Mouse (Mus musculus) heart, postnatal 25 days (tissue): ENCODE data around the gene Upf3b. TPM values are rescaled to one million over a fixed set of nuclear protein-coding genes. Genes with fewer than 3 reads are reported as not detected.
"Not testable (repeated sequence)": the region's sequence is repeated elsewhere in the genome, so short reads cannot be mapped to it uniquely, and the experiment has no call there.

Experiments
- DNase-seq: peaks from one replicate; pipeline ENCODE4 v3.0.0; 2022; ENCODE audit warnings: low spot score
- intact Hi-C: fragments of 180-260 bp; cut with DNase I; formaldehyde crosslinking; loops from one replicate; pipeline ENCODE4 v1.15.1; 2025
- total RNA-seq, 2 experiments: library from RNA; stranded (reverse); gene quantifications; 2 replicates each; pipeline ENCODE4 v1.2.3; 2021

Upf3b gene
- total RNA-seq, 2 experiments from 2014 or later: 6.8 to 7.0 TPM

DNA sequence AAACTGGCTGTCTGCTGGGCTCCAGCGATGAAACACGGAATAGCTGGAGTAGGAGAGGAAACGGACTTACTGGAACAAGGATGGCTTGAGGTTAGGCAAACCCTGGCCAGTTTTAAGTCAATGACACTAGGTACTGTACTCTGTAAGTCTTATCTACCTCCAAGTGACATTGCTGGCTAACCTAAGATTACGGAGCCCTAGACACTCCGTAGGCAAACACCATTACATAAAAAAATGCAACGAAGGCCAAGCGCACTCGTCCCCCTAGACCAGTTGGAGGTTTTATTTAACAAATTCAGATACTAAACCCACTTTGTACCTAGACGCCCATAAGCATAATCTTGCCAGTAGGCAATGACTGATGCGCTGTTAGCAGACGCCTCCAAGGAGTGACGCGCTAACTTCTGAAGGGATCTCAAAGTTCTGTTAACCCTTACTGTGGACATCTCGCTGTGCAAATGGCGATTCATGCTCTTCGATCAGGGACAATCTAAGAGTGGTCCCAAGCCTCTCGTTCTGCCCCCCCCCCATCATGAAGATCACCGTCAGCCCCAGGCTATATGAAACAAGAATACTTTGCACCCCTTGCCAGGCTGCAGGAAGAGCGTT lies 25.7 kb downstream of the Upf3b start:
- intact Hi-C loops: no loop called here
- no peak for DNase-seq

DNA sequence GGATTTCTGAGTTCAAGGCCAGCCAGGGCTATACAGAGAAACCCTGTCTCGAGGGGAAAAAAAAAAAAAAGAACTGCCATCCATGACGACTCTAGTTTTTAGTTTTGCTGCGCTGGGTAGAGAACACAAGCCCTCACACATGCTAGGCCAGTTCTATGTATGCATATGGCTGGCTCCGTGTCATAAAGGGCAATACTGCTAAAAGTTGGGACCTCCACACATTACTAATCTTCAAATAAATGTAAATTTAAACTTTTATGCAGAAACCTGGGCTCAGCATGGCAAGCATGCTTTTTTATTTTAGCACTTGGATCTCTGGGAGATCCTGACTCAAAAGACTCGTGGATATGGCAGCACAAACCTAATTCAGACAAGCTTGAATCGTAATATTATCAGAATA lies 28.9 kb downstream of the Upf3b start:
- intact Hi-C loops: no loop called here
- no peak for DNase-seq

GRCm38 (mm10) chrX:37080345-37080744 lies 29.8 kb downstream of the Upf3b start:
- DNase-seq, intact Hi-C loops: not testable (repeated sequence)

DNA sequence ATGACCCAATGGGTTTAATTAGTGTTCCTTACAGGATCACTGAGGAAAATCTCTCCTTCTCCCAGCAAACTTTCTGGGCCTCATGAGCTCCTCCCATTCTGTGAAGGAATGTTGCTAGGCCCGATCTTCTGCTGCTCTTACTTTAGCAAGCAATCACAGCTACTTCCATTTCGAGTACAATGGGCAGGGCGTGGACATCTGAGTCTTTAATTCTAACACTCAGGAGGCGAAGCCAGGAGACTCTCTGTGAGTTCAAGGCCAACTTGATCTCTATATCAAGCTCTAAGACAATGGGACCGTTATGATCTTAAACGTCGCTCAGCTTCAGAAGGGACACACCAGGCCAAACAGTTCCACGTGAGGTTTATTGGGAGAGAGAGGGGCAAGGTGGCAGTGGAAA lies 33.5 kb downstream of the Upf3b start:
- DNase-seq: no peak
- intact Hi-C loops: no loop called here

- DNase-seq: no peak
- intact Hi-C loops: no loop called here
These were observed 35.7 kb downstream of the Upf3b start for GRCm38 (mm10) chrX:37074262-37074892.

GRCm38 (mm10) chrX:37068766-37069165 lies 41.4 kb downstream of the Upf3b start:
- DNase-seq: no peak
- intact Hi-C loops: no loop called here

DNA sequence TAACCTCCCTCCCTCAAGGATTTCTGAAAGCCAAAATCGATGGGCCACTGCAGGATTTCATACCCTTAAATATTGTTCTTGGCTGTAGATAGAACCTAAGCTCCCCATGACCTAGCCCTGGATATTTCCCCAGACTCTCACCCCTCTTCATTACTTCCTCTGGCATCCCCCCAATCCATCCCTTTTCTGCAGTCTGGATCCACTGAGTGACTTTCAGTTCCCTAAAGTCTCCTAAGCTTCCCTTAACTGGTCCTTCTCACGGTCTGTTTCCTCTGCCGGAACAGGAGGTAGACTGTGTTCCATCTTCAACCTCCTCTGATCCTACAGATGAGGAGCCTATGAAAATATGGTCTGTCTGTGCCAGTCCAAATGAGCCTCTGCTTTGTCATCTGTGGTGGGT lies 42.8 kb downstream of the Upf3b start:
- intact Hi-C loops: no loop called here
- no peak for DNase-seq

- intact Hi-C loops: no loop called here
- DNase-seq: no peak
These were observed 46.2 kb downstream of the Upf3b start for GRCm38 (mm10) chrX:37063902-37064301.

DNA sequence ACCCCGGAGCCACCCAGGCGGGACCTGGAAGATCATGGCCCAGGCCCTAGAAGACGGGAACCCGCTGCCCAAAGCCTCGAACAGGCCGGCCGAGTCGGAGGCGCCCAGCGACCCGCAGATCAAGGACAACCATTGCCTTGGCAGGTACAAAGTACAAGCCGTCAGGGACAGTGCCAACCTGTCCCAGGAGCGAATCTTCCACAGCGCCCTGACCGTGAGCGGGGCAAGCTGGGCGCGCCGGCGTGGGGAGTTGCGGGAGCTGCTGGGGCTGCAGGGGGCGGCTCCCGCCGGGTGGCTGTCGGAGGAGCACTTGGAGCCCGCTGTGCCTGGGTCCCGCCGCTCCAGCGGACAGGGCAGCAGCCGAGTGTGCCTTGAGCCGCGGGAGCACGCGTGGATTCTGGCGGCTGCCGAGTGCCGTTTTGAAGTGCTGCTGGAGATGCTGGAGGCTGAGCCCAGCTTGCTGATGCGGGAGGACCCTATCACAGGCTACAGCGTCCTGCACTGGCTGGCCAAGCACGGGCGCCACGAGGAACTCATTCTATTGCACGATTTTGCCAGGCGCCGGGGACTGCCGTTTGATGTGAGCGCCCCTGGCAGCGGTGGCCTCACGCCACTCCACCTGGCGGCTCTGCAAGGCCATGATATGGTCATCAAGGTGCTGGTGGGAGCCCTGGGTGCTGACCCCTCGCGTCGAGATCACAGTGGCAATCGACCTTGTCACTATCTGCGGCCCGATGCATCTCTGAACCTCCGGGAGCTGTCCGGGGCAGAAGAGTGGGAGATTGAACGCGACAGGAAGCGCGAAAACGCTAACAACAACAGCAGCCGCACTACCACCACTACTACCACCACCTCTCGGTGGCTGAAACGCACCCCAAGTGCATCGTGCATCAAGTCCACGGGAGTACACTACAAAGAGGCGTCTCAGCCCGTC lies 61.0 kb downstream of the Upf3b start:
- intact Hi-C loops: no loop called here
- no peak for DNase-seq

GRCm38 (mm10) chrX:37048066-37048889 lies 61.8 kb downstream of the Upf3b start, which contains the start of gene Sowahd:
Gene Sowahd, plus strand, starts transcription at chrX:37048845.
- intact Hi-C loops: no loop called here
- DNase-seq: no peak

- DNase-seq: no peak
- intact Hi-C loops: no loop called here
These were observed 67.4 kb downstream of the Upf3b start for GRCm38 (mm10) chrX:37042726-37043125.

Other genes starting within 250 kb of the Upf3b start
- gene Ube2a, start 236.4 kb downstream of the Upf3b start, total RNA-seq: 10 to 100 TPM; 67.5 to 77.9 TPM
- gene C330007P06Rik, start 236.2 kb downstream of the Upf3b start, total RNA-seq: 10 to 100 TPM; 15.3 to 17.5 TPM
- 1 to 10 TPM; 3.2 to 3.9 TPM for gene Nkrf, start 207.4 kb downstream of the Upf3b start, total RNA-seq
- gene Sept6, start 118.5 kb downstream of the Upf3b start, total RNA-seq: 1 to 10 TPM; 4.6 to 5.4 TPM
- gene Sowahd, start 61.5 kb downstream of the Upf3b start, total RNA-seq: not detected
- gene Rpl39, start 24.9 kb downstream of the Upf3b start, total RNA-seq: 100 to 1,000 TPM; 313 to 327 TPM
- 10 to 100 TPM in 1 of 2 experiments, 1 to 10 TPM in 1; 8.9 to 10.2 TPM for gene Nkap, start 16.5 kb upstream of the Upf3b start, total RNA-seq
- gene Akap14, start 58.5 kb upstream of the Upf3b start, total RNA-seq: not detected
- 100 to 1,000 TPM; 902 to 919 TPM for gene Ndufa1, start 80.8 kb upstream of the Upf3b start, total RNA-seq
- 1 to 10 TPM; 1.6 to 3.1 TPM for gene Rnf113a1, start 80.9 kb upstream of the Upf3b start, total RNA-seq
- not detected for gene Gm9, start 100.7 kb upstream of the Upf3b start, total RNA-seq
- gene Rhox1, start 111.9 kb upstream of the Upf3b start, total RNA-seq: not detected
- not detected for gene Rhox2a, start 134.7 kb upstream of the Upf3b start, total RNA-seq
- gene Rhox3a, start 139.6 kb upstream of the Upf3b start, total RNA-seq: not detected
- gene Rhox4a, start 155.0 kb upstream of the Upf3b start, total RNA-seq: not detected